Mouse (Mus musculus) forelimb bud, embryonic 11.5 days (tissue): ENCODE results near the gene Phf21a.
"Not testable (repeated sequence)": the region's sequence is repeated elsewhere in the genome, so short reads cannot be mapped to it uniquely, and the experiment has no call there.

ENCODE experiments used
- DNase-seq: peaks from one replicate; pipeline ENCODE4 v3.0.0-alpha.2; 2012; ENCODE audit warnings: low read depth, low spot score

Gene Phf21a

DNA sequence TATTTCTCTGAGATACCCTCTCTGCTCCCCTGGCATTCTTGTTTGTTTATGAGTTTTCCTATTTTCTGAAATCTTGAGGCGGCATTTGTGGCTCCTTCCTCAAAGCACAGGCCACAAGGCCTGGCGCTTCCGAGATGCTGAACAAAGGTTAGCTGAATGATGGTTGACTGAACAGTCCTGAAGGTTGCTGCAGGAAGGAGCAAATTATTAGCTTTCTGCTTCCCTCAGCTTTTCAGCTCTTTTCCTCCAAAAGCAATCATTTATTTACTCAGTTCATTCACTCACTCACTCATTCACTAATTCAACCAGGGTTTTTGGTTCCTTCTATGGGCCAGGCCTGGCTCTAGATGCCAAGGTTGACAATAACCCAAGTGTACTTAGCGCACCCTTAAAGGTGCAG is 10.7 kb upstream of the Phf21a start:
- DNase-seq = no peak

DNA sequence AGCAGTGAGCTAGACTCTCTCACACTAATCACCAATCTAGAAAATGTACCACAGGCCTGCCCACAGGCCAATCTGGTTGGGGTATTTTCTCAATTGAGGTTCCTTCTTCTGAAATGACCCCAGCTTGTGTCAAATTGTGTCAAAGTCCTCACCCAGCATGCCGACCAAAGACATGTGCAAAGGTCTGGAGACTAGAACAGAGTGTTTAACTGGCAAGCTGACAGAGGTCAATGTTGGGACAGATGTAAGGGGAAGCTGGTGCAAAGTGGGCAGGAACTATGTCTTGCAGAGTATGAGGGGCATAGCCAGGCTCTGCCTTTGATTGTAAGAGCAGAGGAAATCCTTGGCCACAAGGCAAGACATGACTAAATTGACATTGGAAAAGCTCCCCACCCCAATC is 7.2 kb upstream of the Phf21a start:
- DNase-seq = no peak

DNA sequence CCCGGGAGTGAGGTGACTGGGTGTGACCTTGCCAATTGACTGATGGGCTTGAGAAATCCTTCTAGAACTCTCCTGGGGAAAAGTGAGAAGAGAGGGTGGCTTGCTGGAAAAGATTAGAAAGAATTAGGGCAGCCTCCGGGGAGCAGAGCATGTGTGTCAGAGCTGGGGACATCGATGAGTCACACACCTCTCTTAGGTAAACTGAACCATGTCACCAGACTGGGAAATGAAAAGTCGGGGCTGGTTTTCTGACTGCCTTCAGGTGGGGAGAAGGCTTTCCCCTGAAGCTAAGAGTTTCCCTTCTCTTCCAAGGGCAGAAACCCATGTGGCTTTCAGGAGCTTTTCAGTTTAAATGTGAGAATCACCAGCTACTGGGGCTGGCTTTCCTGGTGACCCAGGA is 5.9 kb upstream of the Phf21a start:
- DNase-seq = no peak

DNA sequence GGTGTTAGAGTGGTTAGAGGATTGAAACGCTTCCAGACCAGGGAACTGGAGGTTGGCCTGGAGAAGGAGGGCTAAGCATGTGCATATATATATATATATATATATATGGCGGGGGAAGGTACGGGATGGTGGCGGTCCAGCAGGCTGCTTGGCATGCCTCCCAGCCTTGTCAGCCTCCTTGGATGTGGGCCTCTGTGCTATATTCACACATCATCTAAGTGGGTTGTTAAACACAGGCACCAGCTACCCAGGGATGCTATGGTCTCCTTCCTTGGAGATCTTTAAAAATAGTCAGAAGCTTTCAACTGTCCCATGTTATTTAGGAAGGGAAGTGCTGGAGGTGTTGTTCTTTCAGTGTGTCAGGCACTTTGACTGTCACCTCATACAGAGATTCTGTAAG is 3.1 kb upstream of the Phf21a start:
- no peak for DNase-seq

DNA sequence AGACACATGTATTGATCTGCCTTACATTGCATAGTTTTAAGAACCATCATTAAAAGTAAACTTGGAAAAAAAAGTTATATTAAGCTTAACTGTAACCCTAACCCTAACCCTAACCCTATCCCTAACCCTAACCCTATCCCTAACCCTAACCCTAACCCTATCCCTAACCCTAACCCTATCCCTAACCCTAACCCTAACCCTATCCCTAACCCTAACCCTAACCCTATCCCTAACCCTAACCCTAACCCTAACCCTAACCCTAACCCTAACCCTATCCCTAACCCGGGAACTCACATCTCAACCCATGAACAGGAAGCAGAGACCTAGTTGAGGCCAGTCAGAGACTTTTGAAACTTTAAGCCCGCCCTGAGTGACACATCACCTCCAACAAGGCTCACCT is 586 bp downstream of the Phf21a start:
- DNase-seq = not testable (repeated sequence)

DNA sequence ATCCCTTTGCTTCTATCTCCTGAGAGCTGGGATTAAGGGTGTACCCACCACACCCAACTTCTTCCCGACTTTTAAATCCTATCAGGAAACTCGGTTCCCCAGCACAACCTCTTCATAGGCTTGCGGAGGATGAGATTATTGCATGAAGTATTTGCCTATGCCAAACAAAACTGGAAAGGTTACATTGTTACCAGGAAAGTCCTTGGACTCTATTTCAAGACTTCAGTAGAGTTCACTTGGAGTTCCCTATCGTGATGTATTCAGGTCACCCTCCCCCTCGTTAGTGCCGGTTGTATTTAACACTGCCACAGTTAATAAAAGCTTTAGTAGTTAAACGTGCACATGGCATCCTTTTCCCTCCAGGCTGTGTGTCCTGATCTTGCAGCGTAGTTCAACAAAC is 1.2 kb downstream of the Phf21a start:
- peak; percentile 23 for DNase-seq

DNA sequence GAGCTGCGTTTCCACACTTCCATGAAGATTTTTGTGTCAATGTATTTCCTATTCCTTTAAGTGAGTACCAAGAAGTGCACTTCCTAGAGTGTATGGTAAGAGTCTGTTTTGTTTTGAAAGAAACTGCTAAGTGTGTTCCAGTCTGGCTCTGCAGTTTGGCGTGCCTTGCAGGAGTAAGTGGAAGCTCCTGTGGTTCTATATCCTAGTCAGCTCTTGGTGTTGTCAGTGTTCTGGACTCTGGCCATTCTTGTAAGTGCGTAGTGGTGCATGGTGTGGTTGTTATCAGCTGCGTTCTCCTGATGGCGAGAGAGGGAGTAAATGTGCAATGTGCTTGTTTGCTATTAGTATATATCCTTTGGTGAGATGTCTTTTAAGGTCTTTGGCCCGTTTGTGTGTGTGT is 7.9 kb downstream of the Phf21a start:
- DNase-seq = no peak

DNA sequence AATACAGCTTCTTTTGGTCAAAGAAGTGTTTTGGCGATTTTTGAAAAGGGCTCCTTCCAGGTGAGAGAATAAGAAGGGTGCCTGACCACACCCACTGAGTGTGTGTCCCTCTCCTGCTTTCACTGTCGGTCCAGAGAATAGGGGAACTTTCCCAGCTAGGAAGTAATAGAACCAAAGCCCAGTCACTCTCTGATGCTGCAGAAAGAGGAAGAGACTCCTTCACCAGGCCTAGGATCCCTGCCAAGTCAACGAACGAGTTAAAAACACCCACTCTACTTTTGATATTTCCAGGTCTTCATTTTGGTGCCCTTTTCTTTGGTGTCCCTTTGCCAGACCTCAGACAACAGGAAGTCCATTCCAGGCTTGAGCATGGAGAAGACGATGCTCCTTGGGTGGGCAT is 31.6 kb downstream of the Phf21a start:
- DNase-seq = no peak

DNA sequence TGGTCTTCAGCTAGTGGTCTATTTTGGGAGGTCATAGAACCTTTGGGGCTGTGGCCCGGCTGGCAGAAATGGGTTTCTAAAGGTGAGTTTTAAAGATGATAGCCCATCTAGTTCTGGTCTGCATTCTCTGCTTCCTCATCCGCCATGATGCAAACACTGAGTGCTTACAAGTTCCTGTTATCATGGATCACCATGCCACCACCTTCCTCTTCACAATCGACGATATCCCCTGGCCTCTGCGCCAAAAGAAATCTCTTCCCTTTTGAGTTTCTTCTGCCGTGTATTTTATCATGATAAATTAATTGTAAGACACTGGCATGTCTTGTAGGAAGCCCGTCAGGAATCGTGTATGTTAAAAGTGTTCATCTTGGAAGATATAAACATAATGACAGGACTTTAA is 32.4 kb downstream of the Phf21a start:
- DNase-seq = no peak

DNA sequence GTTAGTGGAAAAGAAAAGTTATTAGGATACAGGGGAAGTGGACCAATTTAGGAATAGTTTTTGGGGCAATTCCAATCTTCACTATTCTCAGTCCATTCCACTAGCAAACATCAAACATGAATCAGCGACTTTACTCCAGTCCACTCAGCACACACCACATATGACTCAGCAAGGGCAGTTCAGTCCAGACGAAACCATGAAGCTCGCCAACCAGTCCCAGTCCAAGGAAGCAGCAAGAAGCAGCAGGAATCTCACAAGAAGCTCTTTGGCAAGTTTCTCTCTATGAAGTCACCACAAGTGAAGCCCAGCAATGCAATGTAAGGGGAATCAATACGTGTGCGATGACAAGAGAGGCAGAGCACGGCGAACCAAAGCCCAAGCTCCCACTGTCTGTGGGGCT is 37.2 kb downstream of the Phf21a start:
- DNase-seq = no peak

DNA sequence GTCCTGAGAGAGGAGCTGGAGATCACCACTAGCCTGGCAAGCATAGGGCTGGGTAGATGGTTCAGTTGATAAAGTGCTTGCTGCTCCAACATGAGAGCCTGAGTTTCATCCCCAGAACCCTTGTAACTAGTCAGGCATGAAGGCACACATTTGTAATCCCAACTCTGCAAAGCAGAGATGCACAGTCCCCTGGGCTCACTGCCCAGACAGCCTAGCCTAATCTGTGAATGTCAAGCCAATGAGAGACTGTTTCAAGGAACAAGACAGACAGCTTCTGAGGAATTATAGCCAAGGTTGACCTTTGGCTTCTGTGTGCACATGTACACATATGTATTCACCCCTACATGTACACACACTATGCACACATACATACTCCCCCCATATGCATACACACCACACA is 45.8 kb downstream of the Phf21a start:
- DNase-seq = no peak

DNA sequence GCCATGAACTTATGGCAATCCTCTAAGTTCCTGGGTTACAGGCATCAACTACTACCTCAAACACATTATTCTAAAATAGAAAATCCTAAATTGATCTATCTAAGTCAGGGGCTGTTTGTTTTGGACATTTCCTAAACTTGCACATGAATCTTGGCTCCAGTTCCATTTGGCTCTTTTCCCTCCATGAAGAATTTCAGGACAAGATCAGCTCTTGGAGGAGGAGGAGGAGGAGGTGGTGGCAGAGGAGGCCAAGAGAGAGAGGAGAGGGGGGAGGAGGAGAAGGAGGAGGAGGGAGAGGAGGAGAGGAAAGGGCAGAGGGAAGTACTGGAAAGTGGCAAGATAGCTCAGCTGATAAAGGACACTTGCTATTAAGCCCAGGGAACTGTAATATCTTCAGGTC is 46.4 kb downstream of the Phf21a start:
- DNase-seq = no peak

DNA sequence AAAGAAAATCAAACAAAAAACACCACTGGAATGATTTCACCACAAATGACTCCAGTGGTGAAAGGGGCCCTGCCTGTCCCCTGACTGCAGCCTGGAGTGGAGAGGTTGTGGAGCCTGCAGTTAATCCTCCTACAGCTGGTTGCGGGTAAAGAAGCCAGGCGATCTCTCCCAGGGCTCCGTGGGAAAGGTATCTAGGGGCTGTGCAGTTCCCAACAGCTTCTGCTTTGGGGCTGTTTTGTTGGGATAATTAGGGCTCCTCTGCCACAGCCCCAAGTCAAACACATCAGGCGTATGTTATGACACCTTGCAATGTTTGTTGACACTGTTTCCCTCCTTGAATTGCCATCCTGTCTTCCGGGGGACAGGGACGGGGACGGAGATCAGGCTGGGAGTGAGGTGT is 47.5 kb downstream of the Phf21a start:
- DNase-seq = peak; percentile 29

DNA sequence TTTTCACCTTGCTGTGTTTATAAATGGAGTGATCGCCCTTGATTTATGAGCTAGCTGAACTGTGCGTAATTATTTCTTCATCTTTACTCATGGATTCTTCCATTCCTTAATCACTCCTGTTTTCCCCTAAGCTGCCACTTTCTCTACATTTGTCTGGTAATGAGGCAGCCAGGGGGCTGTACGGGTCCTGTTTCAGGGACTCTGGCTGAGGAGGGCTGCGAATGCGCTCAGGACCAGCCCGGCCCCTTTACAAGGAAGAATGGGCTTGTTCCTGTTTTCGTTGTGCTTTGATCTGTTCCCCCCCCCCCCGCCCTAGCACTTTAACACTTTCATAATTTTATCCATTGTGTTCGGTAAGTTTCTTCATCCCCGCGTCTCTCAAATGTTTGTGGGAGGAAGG is 48.2 kb downstream of the Phf21a start:
- DNase-seq = peak; percentile 59

DNA sequence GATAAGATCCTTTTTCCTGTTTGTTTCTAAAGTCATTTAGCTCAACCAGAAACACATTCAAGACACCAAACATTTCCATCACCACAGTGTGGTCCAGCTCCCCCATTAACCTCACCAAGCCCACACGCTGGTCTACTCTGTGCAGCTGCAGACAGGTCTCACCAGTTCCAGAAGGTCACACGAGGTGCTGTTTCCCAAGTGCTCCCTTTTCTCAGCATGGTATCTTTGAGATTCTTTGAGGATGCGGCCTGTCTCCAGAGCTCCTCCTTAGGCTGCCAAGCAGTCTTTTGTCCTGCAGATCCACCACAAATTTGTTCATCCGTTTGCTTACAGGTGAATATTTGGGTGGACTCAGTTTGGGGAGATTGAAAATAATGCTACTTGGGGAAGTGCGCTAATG is 51.0 kb downstream of the Phf21a start:
- DNase-seq = no peak

DNA sequence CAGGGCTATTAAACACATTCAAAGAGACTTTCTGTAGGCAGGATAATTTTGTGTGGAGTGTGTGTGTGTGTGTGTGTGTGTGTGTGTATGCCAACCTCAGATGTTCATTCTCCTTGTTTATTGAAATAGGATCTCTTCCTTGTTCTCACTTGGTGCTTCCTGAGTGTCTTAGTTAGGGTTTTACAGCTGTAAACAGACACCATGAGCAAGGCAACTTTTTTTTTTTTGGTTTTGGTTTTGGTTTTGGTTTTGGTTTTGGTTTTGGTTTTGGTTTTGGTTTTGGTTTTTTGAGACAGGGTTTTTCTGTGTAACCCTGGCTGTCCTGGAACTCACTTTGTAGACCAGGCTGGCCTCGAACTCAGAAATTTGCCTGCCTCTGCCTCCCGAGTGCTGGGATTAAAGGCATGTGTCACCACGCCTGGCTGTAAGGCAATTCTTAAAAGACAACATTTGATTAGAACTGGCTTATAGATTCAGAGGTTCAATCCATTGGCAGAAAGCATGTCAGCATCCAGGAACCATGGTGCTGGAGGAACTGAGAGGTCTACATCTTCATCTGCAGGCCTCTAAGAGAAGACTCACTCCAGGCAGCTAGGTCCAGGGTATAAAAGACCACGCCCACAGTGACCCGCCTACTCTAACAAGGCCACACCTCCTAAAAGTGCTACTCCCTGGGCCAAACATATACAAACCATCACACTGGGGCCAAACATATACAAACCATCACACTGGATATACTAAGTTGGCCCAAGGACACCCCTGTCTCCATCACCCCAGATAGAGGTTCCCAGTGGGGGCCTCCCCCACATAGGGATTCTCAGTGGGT is 55.2 kb downstream of the Phf21a start:
- DNase-seq = not testable (repeated sequence)

DNA sequence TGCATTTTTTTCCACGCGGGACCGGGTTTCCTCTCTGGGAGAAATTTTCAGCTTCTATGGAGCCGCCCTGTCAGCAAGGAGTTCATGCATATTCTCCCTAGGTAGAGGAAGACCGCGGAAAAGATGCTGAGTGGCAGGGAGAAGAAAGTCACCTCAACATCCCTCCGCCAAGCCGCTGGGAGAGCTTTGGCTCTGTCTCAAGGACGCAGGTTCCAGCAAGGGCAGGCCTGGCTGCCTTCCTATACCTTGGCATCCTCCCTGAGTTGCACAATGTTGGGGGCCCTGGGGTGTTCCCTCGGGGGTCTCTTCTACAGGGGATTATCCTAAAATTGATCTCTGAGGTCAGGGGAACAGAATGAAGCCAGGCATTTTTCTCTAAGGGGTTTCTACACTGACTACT is 71.4 kb downstream of the Phf21a start:
- DNase-seq = no peak

DNA sequence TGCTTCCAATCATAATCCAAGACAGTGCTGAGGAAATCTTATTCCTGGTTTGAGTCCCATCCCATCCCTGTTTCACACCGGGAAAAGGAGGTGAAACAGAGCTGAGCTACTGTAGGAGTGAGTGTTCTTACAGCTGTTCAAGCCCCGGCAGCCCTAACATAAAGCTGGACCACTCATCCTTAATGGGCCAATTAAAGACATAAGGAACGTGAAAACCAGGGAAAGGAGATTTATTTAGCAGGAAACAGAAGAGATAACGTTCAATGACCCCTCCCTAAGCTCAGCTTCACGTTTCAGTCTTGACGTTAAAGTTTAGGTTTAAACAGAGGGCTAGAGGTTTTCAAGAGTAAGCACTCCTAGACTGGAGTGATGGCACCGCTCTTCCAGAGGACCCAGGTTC is 74.0 kb downstream of the Phf21a start:
- no peak for DNase-seq

DNA sequence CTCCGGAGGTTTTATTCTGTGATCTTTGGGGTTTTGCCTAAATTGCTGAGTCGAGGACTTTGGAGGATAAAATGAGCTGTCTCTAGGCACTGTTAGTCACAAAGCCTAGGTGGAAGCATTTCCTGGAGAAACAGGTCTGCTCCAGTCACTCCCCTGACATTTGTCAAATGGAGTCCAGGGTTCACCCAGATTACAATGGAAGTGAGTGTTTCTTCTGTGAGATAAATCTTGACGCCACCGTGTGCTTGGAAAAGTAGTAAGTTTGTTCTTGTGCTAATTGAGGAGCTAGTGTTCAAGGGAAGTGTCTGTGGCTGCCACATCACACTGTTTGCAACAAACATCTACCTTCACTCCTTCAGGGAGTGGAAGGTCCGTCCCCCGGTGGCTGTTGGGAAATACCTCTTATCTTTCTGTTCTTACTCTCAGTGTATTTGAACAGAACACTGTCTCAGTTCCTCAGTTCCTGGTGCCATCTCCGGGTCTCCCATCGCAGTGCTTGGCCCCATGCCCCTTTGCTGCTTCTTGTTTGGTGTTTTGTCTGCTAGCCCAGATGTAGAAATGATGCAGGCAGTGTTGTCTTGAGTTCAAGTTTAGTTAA is 78.2 kb downstream of the Phf21a start:
- DNase-seq = no peak

DNA sequence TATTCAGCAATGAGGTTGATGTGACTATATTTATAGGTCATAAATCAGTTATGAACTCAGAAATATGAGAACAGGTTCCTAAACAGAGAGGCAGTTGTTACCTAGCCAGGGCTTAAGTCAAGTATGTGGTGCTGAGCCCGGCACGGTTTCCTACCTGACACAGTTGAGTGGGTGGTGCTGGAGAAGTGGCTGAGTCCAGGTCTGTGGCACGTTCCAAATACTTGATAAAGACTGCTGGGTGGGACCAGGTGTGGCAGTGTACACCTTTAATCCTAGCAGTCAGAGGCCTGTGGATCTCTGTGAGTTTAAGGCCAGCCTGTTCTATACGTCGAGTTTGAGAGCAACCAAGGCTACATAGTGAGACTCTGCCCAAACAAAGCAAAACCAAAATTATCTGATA is 79.4 kb downstream of the Phf21a start:
- no peak for DNase-seq

DNA sequence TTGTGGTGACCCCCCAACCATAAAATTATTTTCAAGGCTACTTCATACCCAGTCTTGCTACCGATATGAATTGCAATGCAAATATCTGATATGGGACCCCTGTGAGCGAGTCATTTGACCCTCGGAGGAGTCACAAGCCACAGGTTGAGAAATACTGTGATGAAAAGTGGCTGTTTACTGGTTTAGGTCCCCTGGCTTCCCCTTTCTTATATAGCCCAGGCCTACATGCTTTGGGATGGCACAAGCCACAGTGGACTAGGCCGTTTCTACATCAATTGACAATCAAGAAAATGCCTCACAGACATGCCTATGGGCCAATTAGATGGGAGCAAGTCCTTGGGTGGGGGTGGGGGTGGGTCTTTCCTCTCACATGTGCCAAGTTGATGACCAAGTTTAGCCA is 80.3 kb downstream of the Phf21a start:
- no peak for DNase-seq

DNA sequence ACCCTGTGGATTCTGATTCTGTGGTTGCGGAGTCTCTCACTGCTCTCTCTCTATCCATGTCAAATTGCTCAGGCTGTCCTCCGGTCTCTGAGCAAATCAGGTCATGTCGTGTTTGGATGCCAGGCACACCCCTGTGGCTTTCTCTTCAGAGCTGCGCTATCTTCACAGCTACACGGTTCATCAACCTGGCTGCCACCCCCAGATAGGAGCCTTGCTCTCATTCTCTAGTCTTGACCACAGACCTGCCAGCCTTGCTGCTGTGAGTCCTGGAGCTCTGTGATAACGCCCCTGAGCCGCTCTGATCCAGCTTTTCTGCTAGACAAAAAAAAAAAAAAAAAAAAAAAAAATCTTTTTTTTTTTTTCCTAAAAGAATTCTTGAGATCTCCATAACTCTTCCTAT is 81.3 kb downstream of the Phf21a start:
- DNase-seq = no peak

DNA sequence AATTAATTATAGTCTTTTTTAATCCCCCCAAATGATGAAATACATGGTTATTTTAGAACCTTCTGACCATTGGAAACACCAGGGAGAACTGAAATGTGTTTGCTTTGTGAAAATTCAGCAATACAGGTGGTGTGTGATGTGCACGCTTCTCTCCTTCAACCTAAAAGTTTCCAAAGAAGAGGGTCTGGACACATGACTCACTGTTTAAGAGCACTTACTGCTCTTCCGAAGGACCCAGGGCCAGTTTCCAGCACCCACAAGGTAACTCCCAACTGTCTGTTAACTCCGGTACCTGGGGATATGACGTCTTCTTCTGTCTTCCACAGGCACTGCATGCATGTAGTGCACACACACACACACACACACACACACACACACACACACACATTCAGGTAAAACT is 82.1 kb downstream of the Phf21a start:
- no peak for DNase-seq

DNA sequence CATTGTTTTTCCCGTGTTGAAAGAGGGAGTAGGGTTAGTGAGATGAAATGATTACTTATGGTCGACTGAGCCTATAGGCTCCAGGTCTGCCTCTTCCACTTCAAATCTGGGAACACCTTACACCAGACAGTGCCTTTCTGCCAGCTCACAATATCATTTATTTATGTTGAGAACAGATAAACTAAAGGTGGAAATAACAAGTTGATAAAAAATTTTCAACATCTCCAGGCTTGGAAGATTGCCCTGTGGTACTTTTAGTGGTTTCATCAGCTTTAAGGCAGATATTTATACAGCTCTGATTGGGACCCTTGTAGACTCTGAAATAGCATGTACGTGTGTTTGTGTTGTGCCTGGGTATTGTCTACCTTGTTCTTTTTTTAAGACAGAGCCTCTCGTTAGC is 83.4 kb downstream of the Phf21a start:
- DNase-seq = no peak
